Mouse (Mus musculus) heart, postnatal 0 days (tissue): ENCODE measurements around the gene Dusp23. TPM values are rescaled to one million over a fixed set of nuclear protein-coding genes. Genes with fewer than 3 reads are reported as not detected.

ENCODE experiments used
- ATAC-seq: fragments of 200-750 bp; cut with Nextera tagmentation; 2 replicates; pipeline ENCODE4 v1.8.0; 2017; ENCODE audit warnings: low read depth, moderate number of reproducible peaks, moderate library complexity; ENCODE audit not compliant: insufficient read depth
- DNase-seq: peaks from one replicate; pipeline ENCODE4 v3.0.0-alpha.2; 2016; ENCODE audit warnings: low spot score
- H3K27ac ChIP-seq: fragments of 300-500 bp; sonication (generic); 2 replicates; pipeline ENCODE4 v1.5.1; 2014; ENCODE audit warnings: low read depth, mild to moderate bottlenecking
- H3K27me3 ChIP-seq: fragments of 300-500 bp; sonication (generic); 2 replicates; pipeline ENCODE4 v1.6.1; 2014; ENCODE audit warnings: low read length, mixed read lengths; ENCODE audit not compliant: control insufficient read depth, insufficient read depth
- H3K36me3 ChIP-seq: fragments of 300-500 bp; sonication (generic); replicated peaks from 2 replicates; pipeline ENCODE4 v1.6.1; 2014; ENCODE audit warnings: low read length, mixed read lengths; ENCODE audit not compliant: control insufficient read depth, insufficient read depth
- H3K4me1 ChIP-seq: fragments of 300-500 bp; sonication (generic); 2 replicates; pipeline ENCODE4 v1.6.1; 2014; ENCODE audit warnings: antibody characterized with exemption; ENCODE audit not compliant: control insufficient read depth, insufficient read depth
- H3K4me2 ChIP-seq: fragments of 300-500 bp; sonication (generic); 2 replicates; pipeline ENCODE4 v1.6.1; 2014; ENCODE audit warnings: low read depth, mild to moderate bottlenecking, low read length, moderate library complexity
- H3K4me3 ChIP-seq: fragments of 300-500 bp; sonication (generic); 2 replicates; pipeline ENCODE4 v1.5.1; 2014; ENCODE audit warnings: low read depth, low read length
- H3K9ac ChIP-seq: fragments of 300-500 bp; sonication (generic); replicated peaks from 2 replicates; pipeline ENCODE4 v1.6.1; 2014; ENCODE audit warnings: low read depth, low read length, mixed read lengths
- H3K9me3 ChIP-seq: fragments of 300-500 bp; sonication (generic); replicated peaks from 2 replicates; pipeline ENCODE4 v1.6.1; 2016; ENCODE audit warnings: low read length; ENCODE audit not compliant: control insufficient read depth
- CTCF ChIP-seq: IDR thresholded peaks from 2 replicates; pipeline ENCODE4 v1.5.1; 2016; ENCODE audit warnings: antibody characterized with exemption, control low read depth, low read depth
- EP300 ChIP-seq: IDR thresholded peaks from 2 replicates; pipeline ENCODE4 v1.6.1; 2016; ENCODE audit warnings: antibody characterized with exemption, low read depth
- WGBS: fragments of 180-500 bp; shearing (Covaris S2); extraction: QIAGEN DNeasy Blood & Tissue Kit; methylation state at CpG from one replicate; pipeline ENCODE4 v1.1.7; 2014; 5-methylcytosine and 5-hydroxymethylcytosine counted together
- polyA plus RNA-seq: library from polyadenylated mRNA; unstranded; fragments of >200 nt; fragmentation: Nextera tagmentation; extraction: Ambion mirVana; gene quantifications from 2 replicates; pipeline ENCODE4 v1.2.1, GENCODE M21; 2015
- total RNA-seq: library from RNA; depleted of rRNA; stranded (reverse); fragments of >200 nt; gene quantifications from 2 replicates; pipeline ENCODE4 v1.2.3, GENCODE M21; 2014; ENCODE audit warnings: low replicate concordance

Dusp23 gene
- total and polyA plus RNA-seq, 2 experiments from 2014 or later = 7.3 to 12.3 TPM

- H3K4me2 ChIP-seq = no peak overlapping the region
- H3K4me1 ChIP-seq = no peaks in the 10 kb centered on the region
- 57% methylated on average over 4 of the region's 4 CpGs for WGBS
- H3K27ac ChIP-seq = no peak overlapping the region
- H3K27me3 ChIP-seq = 0 out of 2 replicates have a peak, but pooled peaks cover 7% of the 10 kb centered on the region
- no peak overlapping the region for H3K4me3 ChIP-seq
- ATAC-seq (no peak), DNase-seq (no peak)
- TF ChIP-seq CTCF (no peak), EP300 (no peak)
- H3K9ac ChIP-seq = no peak overlapping the region
- no peaks in the 10 kb centered on the region for H3K36me3 ChIP-seq
- H3K9me3 ChIP-seq = no peaks in the 10 kb centered on the region
These were observed 17.4 kb downstream of the Dusp23 start for GRCm38 (mm10) chr1:172615412-172615811.

- Histone ChIP-seq H3K4me2 (no peak overlapping the region), H3K4me1 (no peaks in the 10 kb centered on the region), H3K36me3 (no peaks in the 10 kb centered on the region), H3K27me3 (0 out of 2 replicates have a peak, but pooled peaks cover 7% of the 10 kb centered on the region), H3K9me3 (no peaks in the 10 kb centered on the region), H3K4me3 (no peak overlapping the region), H3K27ac (no peak overlapping the region), H3K9ac (no peak overlapping the region)
- no peak for TF ChIP-seq EP300
- no peak for TF ChIP-seq CTCF
- 75% methylated on average over 10 of the region's 10 CpGs for WGBS
- ATAC-seq (no peak), DNase-seq (no peak)
These were observed 18.1 kb downstream of the Dusp23 start for GRCm38 (mm10) chr1:172614654-172615053.

- no peak overlapping the region for H3K4me3 ChIP-seq
- no peaks in the 10 kb centered on the region for H3K36me3 ChIP-seq
- H3K27me3 ChIP-seq = 0 out of 2 replicates have a peak, but pooled peaks cover 7% of the 10 kb centered on the region
- no peak overlapping the region for H3K4me2 ChIP-seq
- no peaks in the 10 kb centered on the region for H3K9me3 ChIP-seq
- H3K9ac ChIP-seq = no peak overlapping the region
- TF ChIP-seq EP300 (no peak), CTCF (peak; percentile 72)
- 42% methylated on average over 1 of the region's 1 CpGs for WGBS
- H3K27ac ChIP-seq = no peak overlapping the region
- H3K4me1 ChIP-seq = no peaks in the 10 kb centered on the region
- ATAC-seq (no peak), DNase-seq (no peak)
These were observed 20.0 kb downstream of the Dusp23 start for GRCm38 (mm10) chr1:172612745-172613144.

GRCm38 (mm10) chr1:172611304-172611703, 21.5 kb downstream of the Dusp23 start:
- no peak overlapping the region for H3K4me2 ChIP-seq
- TF ChIP-seq CTCF = no peak
- H3K36me3 ChIP-seq = no peaks in the 10 kb centered on the region
- H3K9me3 ChIP-seq = no peaks in the 10 kb centered on the region
- H3K27ac ChIP-seq = no peak overlapping the region
- no peaks in the 10 kb centered on the region for H3K4me1 ChIP-seq
- no peak overlapping the region for H3K9ac ChIP-seq
- no peak for ATAC-seq
- DNase-seq = no peak
- 0 out of 2 replicates have a peak, but pooled peaks cover 4% of the 10 kb centered on the region for H3K27me3 ChIP-seq
- H3K4me3 ChIP-seq = no peak overlapping the region
- 66% methylated on average over 10 of the region's 10 CpGs for WGBS

GRCm38 (mm10) chr1:172602326-172602725, 30.4 kb downstream of the Dusp23 start, which contains the start of gene Fcrl6:
TSS of gene Fcrl6 (minus strand) at chr1:172602551.
- Histone ChIP-seq H3K4me3 (no peak within 1 kb of the TSS), H3K4me1 (no peaks in the 10 kb centered on the region), H3K36me3 (no peaks in the 10 kb centered on the region), H3K27me3 (no peaks in the 10 kb centered on the region), H3K27ac (no peak within 1 kb of the TSS), H3K9ac (no peak within 1 kb of the TSS), H3K9me3 (no peaks in the 10 kb centered on the region), H3K4me2 (no peak within 1 kb of the TSS)
- WGBS = 38% methylated on average over 1 of the region's 1 CpGs
- ATAC-seq (no peak), DNase-seq (no peak)
- TF ChIP-seq CTCF (no peak), EP300 (no peak)

- H3K9me3 ChIP-seq = no peaks in the 10 kb centered on the region
- H3K9ac ChIP-seq = no peak overlapping the region
- H3K36me3 ChIP-seq = no peaks in the 10 kb centered on the region
- H3K4me1 ChIP-seq = no peaks in the 10 kb centered on the region
- no peaks in the 10 kb centered on the region for H3K27me3 ChIP-seq
- no peak overlapping the region for H3K4me3 ChIP-seq
- no peak overlapping the region for H3K27ac ChIP-seq
- DNase-seq (no peak), ATAC-seq (no peak)
- H3K4me2 ChIP-seq = no peak overlapping the region
- TF ChIP-seq EP300 (no peak), CTCF (peak; percentile 53)
These were observed 38.3 kb downstream of the Dusp23 start for GRCm38 (mm10) chr1:172594495-172594894.
